Mouse (Mus musculus) liver, embryonic 14 days (tissue): ENCODE measurements around the gene Gm8122. TPM values are rescaled to one million over a fixed set of nuclear protein-coding genes. Genes with fewer than 3 reads are reported as not detected.

Experiments
- polyA plus RNA-seq: library from polyadenylated mRNA; depleted of rRNA; stranded (reverse); fragments of >200 nt; gene quantifications from 2 replicates; pipeline ENCODE4 v1.2.3, GENCODE M21; 2012; rRNA removed

Gene Gm8122
- not detected in 2 replicates for polyA plus RNA-seq

GRCm38 (mm10) chr14:43235204-43235603, at the start of gene Gm8122:
Gene Gm8122, minus strand, starts transcription at chr14:43235304.

GRCm38 (mm10) chr14:43274986-43275511, 39.9 kb upstream of the Gm8122 start, which contains the start of gene Gm9732:
Gene Gm9732, plus strand, starts transcription at chr14:43275036.

GRCm38 (mm10) chr14:43258349-43258748, 23.2 kb upstream of the Gm8122 start, which contains the start of gene Gm8126:
Gene Gm8126, plus strand, starts transcription at chr14:43258649.

Other genes with a start within 250 kb of the Gm8122 start
- gene Gm8082, start 241.7 kb downstream of the Gm8122 start, polyA plus RNA-seq, result not detected in 2 replicates
- gene Gm10376, start 219.7 kb downstream of the Gm8122 start, polyA plus RNA-seq, result not detected in 2 replicates
- gene Gm8094, start 158.7 kb downstream of the Gm8122 start, polyA plus RNA-seq, result not detected in 2 replicates
- gene Gm8104, start 134.7 kb downstream of the Gm8122 start, polyA plus RNA-seq, result not detected in 2 replicates
- gene Gm7233, start 55.4 kb downstream of the Gm8122 start, polyA plus RNA-seq, result not detected in 2 replicates
- not detected in 2 replicates for gene Gm8126, start 23.3 kb upstream of the Gm8122 start, polyA plus RNA-seq
- not detected in 2 replicates for gene Gm9732, start 39.7 kb upstream of the Gm8122 start, polyA plus RNA-seq
- not detected in 2 replicates for gene Gm8127, start 58.5 kb upstream of the Gm8122 start, polyA plus RNA-seq
- not detected in 2 replicates for gene 1700001F09Rik, start 112.5 kb upstream of the Gm8122 start, polyA plus RNA-seq
- gene Gm8138, start 181.0 kb upstream of the Gm8122 start, polyA plus RNA-seq, result not detected in 2 replicates